Mouse (Mus musculus): ENCODE results near the gene Stxbp3. TPM values are rescaled to one million over a fixed set of nuclear protein-coding genes. Genes with fewer than 3 reads are reported as not detected.

The Stxbp3 gene
- polyA plus RNA-seq, 1 experiment from 2014 or later: 32.1 TPM

DNA sequence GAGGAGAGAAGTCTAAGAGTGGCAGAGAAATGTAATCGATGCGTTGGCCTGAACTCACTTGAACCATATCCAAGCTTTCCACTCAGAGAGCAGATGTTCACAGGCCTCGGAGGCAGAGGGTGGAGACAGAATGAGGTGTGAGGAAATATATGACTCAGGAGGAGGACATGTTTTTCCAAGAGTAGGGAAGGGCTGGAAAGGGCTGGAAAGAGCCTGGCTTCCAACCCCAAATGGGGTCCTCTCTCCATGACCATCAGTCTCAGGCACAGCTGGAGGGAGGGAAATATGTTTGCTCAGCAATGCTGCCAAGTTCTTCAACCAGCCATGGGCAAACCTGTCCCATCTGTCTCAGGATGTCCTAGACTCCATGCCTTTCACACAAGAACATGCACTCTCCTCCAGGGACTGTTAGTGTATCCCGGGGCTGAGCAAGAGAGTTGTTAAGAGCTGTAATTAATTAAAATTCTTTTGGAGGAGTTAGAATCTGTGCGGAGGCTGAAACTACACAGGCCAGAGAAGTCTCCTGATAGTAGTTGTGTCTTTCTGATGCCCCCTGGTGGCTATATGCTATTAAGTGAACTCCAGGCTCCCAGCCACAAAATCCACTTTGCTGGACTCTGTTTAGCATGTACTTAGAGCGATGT lies 69.5 kb downstream of the Stxbp3 start:
- no peaks in the 10 kb centered on the region for H3K9me3 ChIP-seq (ENCODE audit: control insufficient read depth, low read length)
- H3K4me2 ChIP-seq (replicated peaks; ENCODE audit: low read depth, low read length): no peak overlapping the region
- 0 out of 2 replicates have a peak overlapping the region, but pooled peaks have one; percentile 4 for H3K27ac ChIP-seq (ENCODE audit: low read depth, low read length)
- 23% methylated on average over 6 of the region's 6 CpGs for WGBS
- peak; percentile 87 for ATAC-seq (ENCODE audit: low FRiP score, low TSS enrichment)
- H3K27me3 ChIP-seq (ENCODE audit: control insufficient read depth, insufficient read depth, low read length): no peaks in the 10 kb centered on the region
- no peaks in the 10 kb centered on the region; the same call in 1 of the 2 replicates for H3K4me1 ChIP-seq (ENCODE audit: control insufficient read depth, insufficient read depth, low read length)
- H3K9ac ChIP-seq (ENCODE audit: low read depth, low read length): no peak overlapping the region
- H3K4me3 ChIP-seq (ENCODE audit: low read length): no peak overlapping the region
- no peaks in the 10 kb centered on the region for H3K36me3 ChIP-seq (ENCODE audit: control insufficient read depth, insufficient read depth, low read length)

DNA sequence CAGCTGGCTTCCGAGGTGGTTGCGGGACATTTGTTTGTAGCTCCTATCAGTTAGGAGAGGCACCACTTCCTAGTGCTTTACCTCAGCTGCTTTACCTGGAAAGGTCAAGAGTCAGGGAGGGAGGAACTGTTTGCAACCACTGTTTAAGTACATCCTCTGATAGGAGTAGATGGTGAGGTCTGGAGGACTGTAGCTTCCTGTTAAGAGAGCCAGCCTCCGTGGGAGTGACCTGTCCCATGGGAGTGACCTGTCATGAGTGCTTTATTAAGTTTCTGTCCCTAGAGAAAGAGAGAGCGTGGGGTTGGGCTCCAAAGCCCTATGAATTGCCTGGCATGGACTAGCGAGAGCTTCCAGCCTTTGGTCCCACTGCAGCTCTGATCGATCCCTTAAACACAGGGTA lies 70.8 kb downstream of the Stxbp3 start:
- Histone ChIP-seq H3K27ac (ENCODE audit: low read depth, low read length) (no peak overlapping the region), H3K9me3 (ENCODE audit: control insufficient read depth, low read length) (no peaks in the 10 kb centered on the region), H3K27me3 (ENCODE audit: control insufficient read depth, insufficient read depth, low read length) (no peaks in the 10 kb centered on the region), H3K4me1 (ENCODE audit: control insufficient read depth, insufficient read depth, low read length) (peaks cover 6% of the 10 kb centered on the region; the same call in 1 of the 2 replicates), H3K9ac (ENCODE audit: low read depth, low read length) (no peak overlapping the region), H3K4me3 (ENCODE audit: low read length) (no peak overlapping the region), H3K36me3 (ENCODE audit: control insufficient read depth, insufficient read depth, low read length) (no peaks in the 10 kb centered on the region), H3K4me2 (replicated peaks; ENCODE audit: low read depth, low read length) (no peak overlapping the region)
- no peak for ATAC-seq (ENCODE audit: low FRiP score, low TSS enrichment)
- 43% methylated on average over 6 of the region's 6 CpGs for WGBS

GRCm38 (mm10) chr3:108767416-108767815 lies 72.9 kb downstream of the Stxbp3 start:
- ATAC-seq (ENCODE audit: low FRiP score, low TSS enrichment): no peak
- Histone ChIP-seq H3K9me3 (ENCODE audit: control insufficient read depth, low read length) (no peaks in the 10 kb centered on the region), H3K27me3 (ENCODE audit: control insufficient read depth, insufficient read depth, low read length) (no peaks in the 10 kb centered on the region), H3K4me1 (ENCODE audit: control insufficient read depth, insufficient read depth, low read length) (peaks cover 6% of the 10 kb centered on the region; the same call in 1 of the 2 replicates), H3K27ac (ENCODE audit: low read depth, low read length) (no peak overlapping the region), H3K36me3 (ENCODE audit: control insufficient read depth, insufficient read depth, low read length) (no peaks in the 10 kb centered on the region), H3K9ac (ENCODE audit: low read depth, low read length) (no peak overlapping the region), H3K4me2 (replicated peaks; ENCODE audit: low read depth, low read length) (no peak overlapping the region), H3K4me3 (ENCODE audit: low read length) (no peak overlapping the region)
- WGBS: 74% methylated on average over 10 of the region's 10 CpGs

- Histone ChIP-seq H3K4me3 (ENCODE audit: low read length) (no peak overlapping the region), H3K4me1 (ENCODE audit: control insufficient read depth, insufficient read depth, low read length) (peaks cover 6% of the 10 kb centered on the region; the same call in 1 of the 2 replicates), H3K4me2 (replicated peaks; ENCODE audit: low read depth, low read length) (no peak overlapping the region), H3K9me3 (ENCODE audit: control insufficient read depth, low read length) (no peaks in the 10 kb centered on the region), H3K27ac (ENCODE audit: low read depth, low read length) (no peak overlapping the region), H3K27me3 (ENCODE audit: control insufficient read depth, insufficient read depth, low read length) (no peaks in the 10 kb centered on the region), H3K36me3 (ENCODE audit: control insufficient read depth, insufficient read depth, low read length) (no peaks in the 10 kb centered on the region), H3K9ac (ENCODE audit: low read depth, low read length) (no peak overlapping the region)
- no peak for ATAC-seq (ENCODE audit: low FRiP score, low TSS enrichment)
- WGBS: 80% methylated on average over 7 of the region's 7 CpGs
Measured at GRCm38 (mm10) chr3:108766943-108767342, 73.4 kb downstream of the Stxbp3 start.

DNA sequence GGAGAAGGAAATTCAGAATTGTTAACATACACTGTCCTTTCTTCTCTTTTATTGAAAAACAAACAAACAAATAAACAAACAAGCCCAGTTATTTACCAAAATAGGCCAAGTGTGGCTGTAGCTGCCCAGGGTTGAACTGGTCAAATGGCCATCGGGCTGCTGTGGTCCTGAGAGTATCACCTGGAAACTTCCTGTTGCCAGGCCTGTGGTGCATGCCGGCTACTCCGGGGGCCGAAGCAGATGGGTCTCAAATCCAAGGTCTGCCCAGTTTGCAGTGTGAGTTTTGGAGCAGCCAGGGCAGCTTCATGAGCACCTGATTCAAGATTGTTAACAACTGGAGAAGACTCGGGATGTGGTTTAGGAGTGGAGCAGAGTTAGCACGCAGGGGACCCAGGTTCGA lies 74.8 kb downstream of the Stxbp3 start:
- peaks cover 6% of the 10 kb centered on the region; the same call in 1 of the 2 replicates for H3K4me1 ChIP-seq (ENCODE audit: control insufficient read depth, insufficient read depth, low read length)
- no peak for ATAC-seq (ENCODE audit: low FRiP score, low TSS enrichment)
- H3K9me3 ChIP-seq (ENCODE audit: control insufficient read depth, low read length): no peaks in the 10 kb centered on the region
- 83% methylated on average over 7 of the region's 7 CpGs for WGBS
- no peak overlapping the region for H3K4me2 ChIP-seq (replicated peaks; ENCODE audit: low read depth, low read length)
- no peak overlapping the region for H3K27ac ChIP-seq (ENCODE audit: low read depth, low read length)
- no peaks in the 10 kb centered on the region for H3K36me3 ChIP-seq (ENCODE audit: control insufficient read depth, insufficient read depth, low read length)
- no peak overlapping the region for H3K9ac ChIP-seq (ENCODE audit: low read depth, low read length)
- no peak overlapping the region for H3K4me3 ChIP-seq (ENCODE audit: low read length)
- H3K27me3 ChIP-seq (ENCODE audit: control insufficient read depth, insufficient read depth, low read length): no peaks in the 10 kb centered on the region

- Histone ChIP-seq H3K27ac (ENCODE audit: low read depth, low read length) (no peak overlapping the region), H3K4me3 (ENCODE audit: low read length) (no peak overlapping the region), H3K4me1 (ENCODE audit: control insufficient read depth, insufficient read depth, low read length) (peaks cover 6% of the 10 kb centered on the region; the same call in 1 of the 2 replicates), H3K4me2 (replicated peaks; ENCODE audit: low read depth, low read length) (no peak overlapping the region), H3K36me3 (ENCODE audit: control insufficient read depth, insufficient read depth, low read length) (no peaks in the 10 kb centered on the region), H3K27me3 (ENCODE audit: control insufficient read depth, insufficient read depth, low read length) (no peaks in the 10 kb centered on the region), H3K9me3 (ENCODE audit: control insufficient read depth, low read length) (no peaks in the 10 kb centered on the region), H3K9ac (ENCODE audit: low read depth, low read length) (no peak overlapping the region)
- ATAC-seq (ENCODE audit: low FRiP score, low TSS enrichment): no peak
- WGBS: 42% methylated on average over 7 of the region's 7 CpGs
Measured at GRCm38 (mm10) chr3:108764976-108765375, 75.3 kb downstream of the Stxbp3 start.

GRCm38 (mm10) chr3:108763691-108764090 lies 76.6 kb downstream of the Stxbp3 start:
- no peak overlapping the region for H3K4me3 ChIP-seq (ENCODE audit: low read length)
- H3K9ac ChIP-seq (ENCODE audit: low read depth, low read length): no peak overlapping the region
- 0 out of 2 replicates have a peak, but pooled peaks cover 6% of the 10 kb centered on the region for H3K4me1 ChIP-seq (ENCODE audit: control insufficient read depth, insufficient read depth, low read length)
- no peaks in the 10 kb centered on the region for H3K27me3 ChIP-seq (ENCODE audit: control insufficient read depth, insufficient read depth, low read length)
- no peak for ATAC-seq (ENCODE audit: low FRiP score, low TSS enrichment)
- H3K36me3 ChIP-seq (ENCODE audit: control insufficient read depth, insufficient read depth, low read length): no peaks in the 10 kb centered on the region
- H3K27ac ChIP-seq (ENCODE audit: low read depth, low read length): no peak overlapping the region
- no peaks in the 10 kb centered on the region for H3K9me3 ChIP-seq (ENCODE audit: control insufficient read depth, low read length)
- no peak overlapping the region for H3K4me2 ChIP-seq (replicated peaks; ENCODE audit: low read depth, low read length)
- WGBS: 64% methylated on average over 2 of the region's 2 CpGs

GRCm38 (mm10) chr3:108762597-108763111 lies 77.7 kb downstream of the Stxbp3 start:
- Histone ChIP-seq H3K9ac (ENCODE audit: low read depth, low read length) (no peak overlapping the region), H3K27me3 (ENCODE audit: control insufficient read depth, insufficient read depth, low read length) (no peaks in the 10 kb centered on the region), H3K27ac (ENCODE audit: low read depth, low read length) (no peak overlapping the region), H3K4me3 (ENCODE audit: low read length) (no peak overlapping the region), H3K4me2 (replicated peaks; ENCODE audit: low read depth, low read length) (no peak overlapping the region), H3K9me3 (ENCODE audit: control insufficient read depth, low read length) (no peaks in the 10 kb centered on the region), H3K36me3 (ENCODE audit: control insufficient read depth, insufficient read depth, low read length) (no peaks in the 10 kb centered on the region), H3K4me1 (ENCODE audit: control insufficient read depth, insufficient read depth, low read length) (0 out of 2 replicates have a peak, but pooled peaks cover 6% of the 10 kb centered on the region)
- WGBS: 81% methylated on average over 7 of the region's 7 CpGs
- no peak for ATAC-seq (ENCODE audit: low FRiP score, low TSS enrichment)
